Mouse (Mus musculus) erythroblast, embryonic 14.5 days (primary cell): ENCODE data around the gene Cpm.

Experiments used
- GATA1 ChIP-seq: IDR thresholded peaks from 2 replicates; pipeline ENCODE4 v1.6.1; 2012; ENCODE audit warnings: low read length, inconsistent platforms, mixed read lengths
- TAL1 ChIP-seq: IDR thresholded peaks from 3 replicates; pipeline ENCODE4 v1.6.1; 2012; ENCODE audit warnings: low read length, inconsistent platforms, mixed read lengths

- no peak for TF ChIP-seq GATA1
- no peak for TF ChIP-seq TAL1
These were observed 30.9 kb upstream of the Cpm start for GRCm38 (mm10) chr10:117598266-117598950.
